Mouse (Mus musculus) cerebellum, adult 2 months (tissue): ENCODE results near the gene Brix1. TPM values are rescaled to one million over a fixed set of nuclear protein-coding genes. Genes with fewer than 3 reads are reported as not detected.

Experiments
- DNase-seq, 2 experiments: peaks; one replicate each; pipeline ENCODE4 v3.0.0; 2021
- H3K27ac ChIP-seq: fragments of 200-500 bp; 2 replicates; pipeline ENCODE4 v1.5.1; 2012; ENCODE audit warnings: low read length, control low read depth, inconsistent platforms; ENCODE audit not compliant: insufficient read depth
- H3K27me3 ChIP-seq: fragments of 200-500 bp; 2 replicates; pipeline ENCODE4 v1.6.1; 2012; ENCODE audit warnings: inconsistent platforms, mild to moderate bottlenecking, low read length, moderate library complexity; ENCODE audit not compliant: control insufficient read depth, insufficient read depth
- H3K4me1 ChIP-seq: fragments of 200-500 bp; 2 replicates; pipeline ENCODE4 v1.6.1; 2011; ENCODE audit warnings: low read length; ENCODE audit not compliant: control insufficient read depth, insufficient read depth
- H3K4me3 ChIP-seq: fragments of 200-500 bp; replicated peaks from 2 replicates; pipeline ENCODE3; 2011; ENCODE audit warnings: mild to moderate bottlenecking, low read depth, low read length, control low read depth; ENCODE audit not compliant: insufficient read depth
- CTCF ChIP-seq: fragments of 200-500 bp; IDR thresholded peaks from 2 replicates; pipeline ENCODE4 v1.5.1; 2011; ENCODE audit warnings: low read depth, mild to moderate bottlenecking, control low read depth, low read length, moderate library complexity, borderline replicate concordance; ENCODE audit not compliant: insufficient read depth
- POLR2A ChIP-seq: fragments of 200-500 bp; IDR thresholded peaks from 2 replicates; pipeline ENCODE4 v1.6.1; 2011; ENCODE audit warnings: low read length, control low read depth, borderline replicate concordance; ENCODE audit not compliant: insufficient read depth
- WGBS: fragments of 180-500 bp; shearing (Covaris S2); methylation state at CpG from one replicate; pipeline ENCODE4 v1.1.7; 2018; 5-methylcytosine and 5-hydroxymethylcytosine counted together
- polyA plus RNA-seq: library from polyadenylated mRNA; depleted of rRNA; stranded (reverse); fragments of >200 nt; gene quantifications from 2 replicates; pipeline ENCODE4 v1.2.3, GENCODE M21; 2012; rRNA removed

Gene Brix1
- polyA plus RNA-seq, 1 experiment = 12.7 TPM

- H3K4me3 ChIP-seq = no peak overlapping the region
- WGBS = 85% methylated on average over 9 of the region's 9 CpGs
- H3K4me1 ChIP-seq = no peaks in the 10 kb centered on the region
- no peaks in the 10 kb centered on the region for H3K27me3 ChIP-seq
- TF ChIP-seq CTCF (no peak), POLR2A (no peak)
- no peak for DNase-seq
- H3K27ac ChIP-seq = no peak overlapping the region
Measured at GRCm38 (mm10) chr15:10441493-10441892, 44.3 kb downstream of the Brix1 start.

- Histone ChIP-seq H3K4me3 (no peak overlapping the region), H3K27me3 (no peaks in the 10 kb centered on the region), H3K4me1 (no peaks in the 10 kb centered on the region), H3K27ac (no peak overlapping the region)
- no peak for DNase-seq
- 64% methylated on average over 6 of the region's 6 CpGs for WGBS
- no peak for TF ChIP-seq CTCF
- TF ChIP-seq POLR2A = no peak
Measured at GRCm38 (mm10) chr15:10439963-10440362, 45.8 kb downstream of the Brix1 start.

DNA sequence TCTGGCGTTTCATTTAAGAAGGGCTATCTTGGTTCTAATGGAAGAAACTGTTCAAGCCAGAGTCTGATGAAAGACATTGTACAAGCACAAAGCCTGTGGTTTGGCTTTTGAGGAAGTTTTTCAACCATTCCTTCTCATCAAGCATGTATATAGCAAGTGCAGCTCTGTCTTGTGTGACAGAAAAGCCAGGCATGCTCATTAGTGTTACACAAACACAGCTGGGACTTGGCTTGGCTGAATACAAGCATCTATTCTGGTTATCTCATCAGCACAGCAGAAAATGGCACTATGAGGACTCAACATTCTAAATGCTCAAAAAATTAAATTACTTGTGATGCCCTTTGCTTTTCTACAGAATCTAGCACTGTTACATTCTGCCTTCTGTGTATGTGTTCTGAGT, 48.9 kb downstream of the Brix1 start:
- H3K27ac ChIP-seq = no peak overlapping the region
- DNase-seq = no peak
- no peak for TF ChIP-seq CTCF
- TF ChIP-seq POLR2A = no peak
- H3K4me3 ChIP-seq = no peak overlapping the region
- no peaks in the 10 kb centered on the region for H3K27me3 ChIP-seq
- WGBS = 80% methylated on average over 1 of the region's 1 CpGs
- H3K4me1 ChIP-seq = no peaks in the 10 kb centered on the region

DNA sequence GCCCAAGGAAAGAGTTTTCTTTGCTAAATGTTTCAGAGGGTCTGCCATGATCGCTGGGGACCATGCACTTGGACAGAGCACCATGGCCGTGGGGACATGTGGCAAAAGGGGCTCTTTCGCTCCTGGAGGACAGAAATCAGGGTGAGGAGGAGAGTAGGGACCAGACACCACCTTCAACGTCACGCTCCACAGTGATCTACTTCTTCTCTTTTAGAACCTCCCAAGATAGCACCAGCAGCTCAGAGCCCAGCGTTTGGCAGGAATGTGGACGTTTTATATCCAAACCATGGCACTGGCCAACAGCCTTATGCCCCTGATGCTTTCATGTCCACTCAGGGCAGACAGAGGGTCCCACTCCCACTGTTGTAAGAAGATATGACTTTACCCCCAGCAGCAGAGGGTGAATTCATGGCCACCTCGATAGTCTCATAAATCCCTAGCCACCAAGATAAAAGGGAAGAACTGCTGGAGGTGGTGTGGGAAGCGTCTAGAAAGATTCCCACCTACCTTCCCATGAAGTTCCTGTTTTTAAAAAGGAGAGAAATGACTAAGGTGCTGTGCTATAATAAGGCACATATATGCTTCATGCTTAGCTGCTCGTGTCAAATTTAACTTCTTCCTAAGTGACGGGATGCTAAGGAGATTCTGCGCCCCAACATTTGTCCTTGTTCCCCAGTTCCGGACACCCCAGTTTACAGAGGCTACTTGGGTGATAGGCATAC, 59.0 kb downstream of the Brix1 start:
- Histone ChIP-seq H3K27ac (no peak overlapping the region), H3K4me1 (no peaks in the 10 kb centered on the region; the same call in 1 of the 2 replicates)

DNA sequence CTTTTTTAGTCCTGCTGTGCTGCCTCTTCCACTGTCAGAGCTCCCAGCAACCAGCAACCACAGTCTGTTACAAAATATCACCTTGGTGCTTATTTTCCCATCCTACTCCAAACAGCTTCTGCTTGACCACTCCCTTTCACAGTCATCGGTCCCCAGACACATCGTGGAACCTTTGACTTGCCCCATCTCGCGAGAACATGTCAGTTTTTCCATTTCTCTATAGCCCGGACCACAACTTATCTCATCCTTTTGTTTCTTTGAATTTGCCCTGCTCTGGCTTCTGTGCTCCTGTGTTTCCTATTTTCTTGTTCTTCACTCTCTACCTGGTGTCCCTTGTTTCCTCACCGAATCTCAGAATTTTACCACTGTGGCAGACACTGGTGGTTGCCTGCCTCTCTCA, 59.6 kb downstream of the Brix1 start:
- DNase-seq = no peak
- Histone ChIP-seq H3K4me3 (no peak overlapping the region), H3K27me3 (no peaks in the 10 kb centered on the region), H3K27ac (no peak overlapping the region), H3K4me1 (no peaks in the 10 kb centered on the region; the same call in 1 of the 2 replicates)
- WGBS = 93% methylated on average over 6 of the region's 6 CpGs
- TF ChIP-seq POLR2A (no peak), CTCF (no peak)

More for the DNA sequence above, 59.0 kb downstream of the Brix1 start:
- no peak for TF ChIP-seq CTCF
- TF ChIP-seq POLR2A = no peak
- no peak for DNase-seq
- Histone ChIP-seq H3K27me3 (no peaks in the 10 kb centered on the region), H3K4me3 (no peak overlapping the region)
- 91% methylated on average over 13 of the region's 13 CpGs for WGBS

Other genes with a start within 250 kb of the Brix1 start
- not detected in 2 replicates for gene Gm21973, start 160.6 kb downstream of the Brix1 start, polyA plus RNA-seq
- not detected in 2 replicates for gene Agxt2, start 127.4 kb downstream of the Brix1 start, polyA plus RNA-seq
- 17.6 and 19.2 TPM in 2 replicates for gene Dnajc21, start 15.4 kb downstream of the Brix1 start, polyA plus RNA-seq
- gene Rad1, start 71 bp upstream of the Brix1 start, polyA plus RNA-seq = 15.2 and 15.9 TPM in 2 replicates
- gene Ttc23l, start 72.7 kb upstream of the Brix1 start, polyA plus RNA-seq = not detected in 2 replicates
- gene Rai14, start 228.7 kb upstream of the Brix1 start, polyA plus RNA-seq = 2.7 and 2.8 TPM in 2 replicates